Mouse (Mus musculus): ENCODE results near the gene Pafah1b3.

Pafah1b3 gene

DNA sequence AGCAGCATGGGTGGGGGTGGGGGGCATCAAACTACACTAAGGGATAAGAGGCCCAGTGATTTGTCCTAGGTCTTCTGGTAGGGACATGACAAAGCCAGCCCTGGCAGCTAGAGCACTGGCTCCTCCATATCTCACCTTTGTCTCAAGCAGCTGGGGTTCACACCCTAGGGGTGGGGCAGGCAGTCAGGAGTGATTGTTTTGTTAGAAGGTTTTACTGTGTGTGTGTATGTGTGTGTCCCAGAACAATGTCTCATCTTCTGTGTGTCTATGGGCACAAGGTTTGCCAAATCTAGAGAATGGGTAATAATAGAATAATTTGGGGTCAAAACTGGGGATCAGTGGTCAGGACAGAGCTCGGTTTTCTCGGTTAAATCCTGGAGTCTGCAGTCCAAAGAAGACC is 7.7 kb upstream of the Pafah1b3 start:
- no peak for DNase-seq

- no peak for DNase-seq
Measured at GRCm38 (mm10) chr7:25303685-25304006, 5.9 kb upstream of the Pafah1b3 start.

DNA sequence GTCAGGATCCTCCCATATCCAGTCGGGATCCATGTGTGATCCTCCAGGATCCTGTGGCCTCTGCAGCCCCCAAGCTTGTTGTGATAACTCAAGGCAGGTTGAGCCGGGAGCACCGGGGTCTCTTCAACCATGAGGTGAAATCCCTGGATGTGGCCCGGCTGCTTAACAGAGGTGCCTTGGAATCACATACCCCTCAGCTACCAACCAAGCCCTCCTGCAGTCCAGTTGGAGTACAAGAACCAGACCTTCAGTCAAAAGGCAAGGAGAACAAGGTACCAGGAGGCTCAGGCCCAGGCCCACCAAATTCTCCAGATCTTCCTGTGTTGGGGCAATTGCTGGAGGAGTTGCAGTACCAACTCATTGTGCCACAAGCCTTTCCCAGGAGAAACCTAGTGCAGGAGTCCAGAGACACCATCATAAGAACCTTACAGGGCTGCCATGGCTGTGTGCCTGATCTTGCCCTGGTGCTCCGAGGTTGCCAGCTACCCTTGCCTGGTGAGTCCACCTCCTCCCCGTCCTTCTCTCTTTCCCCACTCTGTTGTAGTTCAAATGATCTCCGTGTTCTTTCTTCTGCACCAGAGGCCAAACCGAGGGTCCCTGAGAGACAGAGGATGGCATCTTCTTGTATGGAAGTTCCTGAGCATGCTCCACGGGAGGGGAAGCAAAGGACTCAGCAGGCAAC is 5.4 kb upstream of the Pafah1b3 start:
- no peak for DNase-seq

GRCm38 (mm10) chr7:25301063-25301462 is 3.3 kb upstream of the Pafah1b3 start, which contains the start of gene Prr19:
TSS of gene Prr19 (plus strand) at chr7:25301411.
- no peak for DNase-seq

- no peak for DNase-seq
Measured at GRCm38 (mm10) chr7:25296945-25297453, 787 bp downstream of the Pafah1b3 start.

- no peak for DNase-seq
Measured at GRCm38 (mm10) chr7:25294960-25295722, 2.6 kb downstream of the Pafah1b3 start.

DNA sequence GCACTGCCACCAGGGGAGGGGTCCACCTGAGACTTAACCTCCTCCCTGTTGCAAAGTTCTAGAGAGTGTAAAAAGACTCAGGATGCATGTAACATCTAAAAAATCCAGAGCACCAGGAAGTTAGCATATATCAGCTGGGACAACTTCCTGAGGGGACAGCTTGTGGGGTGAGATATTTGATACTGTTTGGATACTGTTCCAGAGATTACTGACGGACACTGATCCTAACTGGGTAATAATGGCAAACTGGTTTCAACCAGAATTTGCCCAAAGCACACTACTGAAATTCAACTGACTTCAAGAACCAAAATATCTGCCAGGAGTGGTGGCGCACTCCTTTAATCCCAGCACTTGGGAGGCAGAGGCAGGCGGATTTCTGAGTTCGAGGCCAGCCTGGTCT is 3.3 kb downstream of the Pafah1b3 start:
- DNase-seq, result no peak

GRCm38 (mm10) chr7:25293191-25293739 is 4.5 kb downstream of the Pafah1b3 start:
- no peak for DNase-seq

DNA sequence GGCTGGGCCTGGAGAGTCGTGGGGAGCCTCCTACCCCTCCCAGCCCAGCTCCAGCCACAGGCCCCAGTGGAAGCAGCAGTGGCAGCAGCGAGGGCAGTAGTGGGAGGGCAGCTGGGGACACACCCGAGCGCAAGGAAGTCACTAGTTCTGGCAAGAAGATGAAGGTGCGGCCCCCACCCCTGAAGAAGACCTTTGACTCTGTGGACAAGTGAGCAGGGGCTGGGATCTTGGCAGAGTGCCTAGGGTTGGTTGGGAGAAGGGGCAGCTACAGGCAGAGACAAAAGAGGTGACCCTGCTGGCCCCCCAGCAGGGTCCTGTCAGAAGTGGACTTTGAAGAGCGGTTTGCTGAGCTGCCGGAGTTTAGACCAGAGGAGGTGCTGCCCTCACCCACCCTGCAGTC is 5.7 kb downstream of the Pafah1b3 start:
- peak; percentile 52 for DNase-seq

DNA sequence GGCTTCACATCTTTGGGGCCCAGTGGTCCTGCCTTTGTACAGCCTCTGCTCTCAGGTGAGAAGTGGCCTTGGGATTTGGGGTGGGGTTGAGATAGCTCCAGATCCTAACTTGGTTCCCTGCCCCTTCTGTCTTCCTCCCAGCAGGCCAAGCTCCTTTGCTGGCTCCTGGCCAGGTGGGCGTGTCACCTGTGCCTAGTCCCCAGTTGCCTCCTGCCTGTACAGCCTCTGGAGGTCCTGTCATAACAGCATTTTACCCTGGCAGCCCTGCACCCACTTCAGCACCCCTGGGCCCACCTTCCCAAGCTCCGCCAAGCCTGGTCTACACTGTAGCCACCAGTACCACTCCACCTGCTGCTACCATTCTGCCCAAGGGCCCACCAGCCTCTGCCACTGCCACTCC is 6.9 kb downstream of the Pafah1b3 start:
- DNase-seq, result peak; percentile 78

- DNase-seq, result no peak
Measured at GRCm38 (mm10) chr7:25290463-25290862, 7.3 kb downstream of the Pafah1b3 start.

- no peak for DNase-seq
Measured at GRCm38 (mm10) chr7:25289925-25290324, 7.9 kb downstream of the Pafah1b3 start.

- DNase-seq, result no peak
Measured at GRCm38 (mm10) chr7:25288721-25289120, 9.1 kb downstream of the Pafah1b3 start.

GRCm38 (mm10) chr7:25288011-25288410 is 9.8 kb downstream of the Pafah1b3 start:
- no peak for DNase-seq

DNA sequence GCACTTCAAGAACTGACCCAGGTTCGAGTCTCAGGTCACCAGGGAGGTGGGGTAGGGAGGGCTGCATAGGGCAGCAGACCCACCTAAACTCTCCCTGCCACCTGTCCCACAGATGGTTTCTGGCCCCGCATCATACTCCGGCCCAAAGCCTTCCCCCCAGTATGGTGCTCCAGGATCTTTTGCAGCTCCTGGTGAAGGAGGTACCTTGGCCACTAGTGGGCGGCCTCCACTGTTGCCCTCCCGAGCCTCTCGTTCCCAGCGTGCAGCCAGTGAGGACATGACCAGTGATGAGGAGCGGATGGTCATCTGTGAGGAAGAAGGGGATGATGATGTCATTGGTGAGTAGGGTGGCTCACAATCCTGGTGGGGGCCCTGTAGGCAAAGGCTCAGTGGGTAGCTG is 10.8 kb downstream of the Pafah1b3 start:
- DNase-seq, result no peak

GRCm38 (mm10) chr7:25285511-25286238 is 12.1 kb downstream of the Pafah1b3 start:
- DNase-seq, result no peak

DNA sequence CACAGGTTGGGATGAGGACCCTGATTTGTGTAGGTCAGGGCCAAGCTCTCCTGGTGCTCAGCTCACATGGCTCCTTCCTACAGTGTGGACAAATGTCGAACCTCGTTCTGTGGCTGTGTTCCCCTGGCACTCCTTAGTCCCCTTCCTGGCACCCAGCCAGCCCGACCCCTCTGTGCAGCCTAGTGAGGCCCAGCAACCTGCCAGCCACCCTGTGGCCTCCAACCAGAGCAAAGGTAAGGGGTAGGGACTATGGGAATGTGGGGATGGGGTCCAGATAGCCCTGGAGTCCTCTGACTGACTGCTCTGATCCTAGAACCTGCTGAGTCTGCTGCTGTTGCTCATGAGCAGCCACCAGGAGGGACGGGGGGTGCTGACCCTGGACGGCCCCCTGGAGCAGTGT is 13.0 kb downstream of the Pafah1b3 start:
- no peak for DNase-seq

DNA sequence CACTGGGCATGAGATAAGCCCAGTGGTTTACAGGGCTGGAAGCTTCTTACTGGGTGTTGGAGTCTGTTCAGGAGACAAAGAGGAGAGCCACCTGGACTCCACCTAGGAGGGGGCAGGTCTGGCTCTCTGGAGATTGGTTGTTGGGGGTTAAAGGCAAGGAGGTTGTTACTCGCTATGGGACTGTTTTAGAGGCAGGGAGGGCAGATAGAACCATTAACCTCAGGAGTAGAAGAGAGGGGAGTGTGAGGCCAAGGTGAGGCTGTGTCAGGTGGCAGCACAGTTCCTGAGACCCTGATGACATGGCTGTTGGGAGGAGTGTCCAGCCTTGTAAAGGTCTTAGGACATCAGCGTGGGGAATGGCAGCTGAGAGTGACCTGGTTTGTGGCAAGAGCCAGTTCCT is 13.6 kb downstream of the Pafah1b3 start:
- no peak for DNase-seq

- DNase-seq, result no peak
Measured at GRCm38 (mm10) chr7:25283637-25284036, 14.1 kb downstream of the Pafah1b3 start.

- no peak for DNase-seq
Measured at GRCm38 (mm10) chr7:25282731-25283211, 15.0 kb downstream of the Pafah1b3 start.

DNA sequence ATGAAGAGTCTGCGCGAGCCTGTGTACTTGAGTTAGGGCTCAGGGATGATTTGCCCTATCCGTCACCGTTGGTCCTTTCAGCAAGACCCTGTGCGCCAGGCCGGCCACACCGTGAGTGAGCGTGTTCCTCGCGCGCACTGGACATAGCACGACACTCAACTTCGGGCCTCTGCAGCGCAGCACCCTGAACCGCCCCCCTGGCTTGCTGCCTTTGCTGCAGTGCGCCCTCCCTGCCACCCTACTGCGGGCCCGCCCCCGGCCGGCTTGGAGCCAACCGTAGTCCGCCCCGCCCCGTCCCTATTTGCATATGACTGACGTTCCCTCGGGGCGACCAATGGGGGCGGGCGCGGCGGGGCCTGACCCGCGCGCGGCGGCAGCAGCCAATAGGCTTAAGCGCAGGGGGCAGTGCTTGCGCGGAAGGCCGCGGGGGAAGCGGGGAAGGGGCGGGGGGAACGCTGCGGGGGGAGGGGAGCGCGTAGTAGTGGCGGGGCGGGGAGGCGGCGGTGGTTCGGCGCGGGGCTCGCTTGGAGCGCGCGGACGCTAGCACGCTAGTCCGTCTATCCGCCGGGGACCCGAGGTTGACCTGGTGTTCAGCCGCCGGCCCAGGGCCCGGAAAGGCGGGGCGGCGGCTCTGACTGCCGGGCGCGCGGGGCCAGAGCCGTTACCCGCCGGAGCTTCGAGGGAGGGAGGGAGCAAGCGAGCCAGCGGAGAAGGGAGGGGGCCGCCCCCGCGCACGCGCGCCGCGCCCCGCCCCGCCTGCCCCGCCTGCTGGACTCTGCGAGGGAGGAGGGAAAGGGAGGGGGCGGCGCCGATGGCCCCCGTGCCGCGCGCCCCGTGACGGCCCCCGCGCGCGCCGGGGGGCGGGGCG is 15.8 kb downstream of the Pafah1b3 start:
- DNase-seq, result peak; percentile 99

DNA sequence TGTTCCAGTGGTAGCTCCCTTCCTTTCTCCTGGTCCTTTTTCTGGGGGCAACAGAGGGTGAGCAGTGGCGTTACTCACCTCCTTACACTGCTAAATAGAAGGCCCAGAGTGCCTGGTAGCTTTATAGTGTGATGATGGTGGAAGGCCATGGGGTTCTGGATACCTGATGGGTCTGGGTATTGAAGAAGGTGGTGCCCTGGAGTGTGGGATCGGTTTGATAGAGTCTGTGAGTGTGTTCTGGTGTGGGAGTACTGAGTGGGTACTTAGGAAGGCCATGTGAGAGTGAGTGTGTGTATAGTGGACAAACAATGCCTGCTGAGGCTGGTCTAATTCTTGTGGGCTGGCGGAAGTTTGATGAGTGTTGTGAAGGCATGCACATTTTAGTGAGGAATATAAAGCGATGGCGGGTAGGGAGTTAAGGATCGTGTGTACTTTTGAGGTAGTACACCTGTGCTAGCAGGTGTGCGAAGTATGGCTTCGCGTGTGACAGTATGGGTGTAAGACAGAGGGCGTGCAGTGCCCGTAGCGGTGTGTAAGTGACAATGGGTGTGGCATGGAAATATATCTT is 16.5 kb downstream of the Pafah1b3 start:
- no peak for DNase-seq

Measured in kidney, postnatal 14 days (tissue).